Mouse (Mus musculus) heart, embryonic 14.5 days (tissue): Measurements from ENCODE around the gene Camta1. TPM values are rescaled to one million over a fixed set of nuclear protein-coding genes. Genes with fewer than 3 reads are reported as not detected.

Source experiments
- ATAC-seq: fragments of 200-750 bp; cut with Nextera tagmentation; 2 replicates; pipeline ENCODE4 v1.8.0; 2017; ENCODE audit warnings: low read depth, moderate TSS enrichment; ENCODE audit not compliant: insufficient number of reproducible peaks, insufficient read depth, low FRiP score
- H3K27ac ChIP-seq, 2 experiments: fragments of 200-500 bp in 1 of 2; fragments of 300-500 bp in 1 of 2; sonication (generic) in 1 of 2; replicated peaks in 1 of 2; 2 replicates each; pipeline ENCODE4 v1.5.1; 2012 to 2014; ENCODE audit warnings: low read depth in 2 of 2, low read length in 2 of 2, control low read depth in 1 of 2, mild to moderate bottlenecking in 1 of 2, mixed read lengths in 1 of 2; ENCODE audit not compliant: control insufficient read depth in 1 of 2, insufficient read depth in 1 of 2
- H3K27me3 ChIP-seq: fragments of 300-500 bp; sonication (generic); 2 replicates; pipeline ENCODE4 v1.6.1; 2014; ENCODE audit warnings: mild to moderate bottlenecking, low read length, control low read depth; ENCODE audit not compliant: control insufficient read depth, insufficient read depth
- H3K36me3 ChIP-seq: fragments of 300-500 bp; sonication (generic); 2 replicates; pipeline ENCODE4 v1.6.1; 2014; ENCODE audit warnings: mild to moderate bottlenecking, control low read depth, low read length, mixed read lengths; ENCODE audit not compliant: control insufficient read depth, insufficient read depth
- H3K4me1 ChIP-seq, 2 experiments: fragments of 200-500 bp in 1 of 2; fragments of 300-500 bp in 1 of 2; sonication (generic) in 1 of 2; 2 replicates each; pipeline ENCODE4 v1.6.1; 2012 to 2014; ENCODE audit warnings: low read length in 2 of 2, control low read depth in 1 of 2, mixed read lengths in 1 of 2; ENCODE audit not compliant: control insufficient read depth in 2 of 2, insufficient read depth in 2 of 2
- H3K4me2 ChIP-seq: fragments of 300-500 bp; sonication (generic); 2 replicates; pipeline ENCODE4 v1.6.1; 2014; ENCODE audit warnings: mild to moderate bottlenecking, low read length
- H3K4me3 ChIP-seq, 2 experiments: fragments of 200-500 bp in 1 of 2; fragments of 300-500 bp in 1 of 2; sonication (generic) in 1 of 2; 2 replicates each; pipeline ENCODE4 v1.5.1; 2012 to 2014; ENCODE audit warnings: low read length in 2 of 2, mild to moderate bottlenecking in 2 of 2, control low read depth in 1 of 2, low read depth in 1 of 2, moderate library complexity in 1 of 2; ENCODE audit not compliant: control insufficient read depth in 1 of 2, insufficient read depth in 1 of 2
- H3K9ac ChIP-seq: fragments of 300-500 bp; sonication (generic); 2 replicates; pipeline ENCODE4 v1.6.1; 2014; ENCODE audit warnings: mild to moderate bottlenecking, low read length
- H3K9me3 ChIP-seq: fragments of 300-500 bp; sonication (generic); 2 replicates; pipeline ENCODE4 v1.6.1; 2016; ENCODE audit warnings: low read length, control low read depth; ENCODE audit not compliant: control insufficient read depth
- WGBS: fragments of 180-500 bp; shearing (Covaris S2); extraction: QIAGEN DNeasy Blood & Tissue Kit; methylation state at CpG from one replicate; pipeline ENCODE4 v1.1.7; 2014; 5-methylcytosine and 5-hydroxymethylcytosine counted together
- polyA plus RNA-seq: library from polyadenylated mRNA; unstranded; fragments of >200 nt; fragmentation: Nextera tagmentation; extraction: Ambion mirVana; gene quantifications from 2 replicates; pipeline ENCODE4 v1.2.1, GENCODE M21; 2014

Gene Camta1
- polyA plus RNA-seq, 1 experiment from 2014 or later: 150 TPM

DNA sequence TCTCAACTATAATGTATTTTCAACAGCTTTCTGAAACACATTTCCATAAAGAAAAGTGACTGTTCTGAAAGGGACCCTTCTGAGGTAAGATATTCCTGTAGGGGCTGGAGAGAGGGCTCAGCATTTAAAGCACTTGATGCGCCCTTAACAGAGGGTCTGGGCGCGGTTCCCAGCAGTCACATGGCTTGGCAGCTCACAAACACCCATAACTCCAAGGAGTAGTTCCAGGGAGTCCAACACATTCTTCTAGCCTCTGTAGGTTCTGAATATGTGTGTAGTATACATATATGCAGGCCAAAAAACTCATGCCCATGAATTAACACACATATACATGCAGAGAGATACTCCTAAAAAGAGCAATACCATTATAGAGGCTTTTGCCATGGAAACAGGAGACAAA, 333.9 kb downstream of the Camta1 start:
- no peaks in the 10 kb centered on the region for H3K27me3 ChIP-seq
- no peaks in the 10 kb centered on the region for H3K36me3 ChIP-seq
- H3K9me3 ChIP-seq: peaks cover 7% of the 10 kb centered on the region; the same call in 1 of the 2 replicates
- no peak overlapping the region for H3K9ac ChIP-seq
- H3K27ac ChIP-seq: no peak overlapping the region
- ATAC-seq: no peak
- no peak overlapping the region for H3K4me3 ChIP-seq
- H3K4me1 ChIP-seq: no peaks in the 10 kb centered on the region
- 86% methylated on average over 3 of the region's 3 CpGs for WGBS
- H3K4me2 ChIP-seq: no peak overlapping the region

DNA sequence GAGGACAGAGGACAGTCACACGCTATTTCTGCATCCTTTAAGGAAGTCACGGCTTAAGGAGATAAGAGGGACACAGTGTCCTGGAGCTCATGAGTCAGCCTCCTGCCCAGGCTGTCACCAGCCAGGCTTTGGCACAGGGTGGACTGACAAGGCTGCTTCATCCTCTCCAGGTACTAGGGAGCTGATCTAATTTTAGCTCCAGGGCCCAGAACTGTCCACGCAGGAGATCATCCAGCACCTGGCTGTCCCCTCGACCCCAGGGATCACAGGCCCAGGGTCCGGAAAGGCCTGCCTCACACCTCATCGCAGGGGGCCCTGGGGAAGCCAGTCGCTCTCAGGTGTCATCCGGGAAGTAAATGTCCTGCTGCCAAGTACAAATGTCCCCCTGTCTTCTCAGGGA, 341.6 kb downstream of the Camta1 start:
- peak; percentile 18; the same call in 1 of the 2 replicates for ATAC-seq
- WGBS: 6% methylated on average over 8 of the region's 8 CpGs
- H3K4me1 ChIP-seq: peaks cover 14 to 32% of the 10 kb centered on the region in 2 experiments
- no peaks in the 10 kb centered on the region for H3K27me3 ChIP-seq
- no peak overlapping the region for H3K4me2 ChIP-seq
- H3K9me3 ChIP-seq: no peaks in the 10 kb centered on the region
- no peaks in the 10 kb centered on the region for H3K36me3 ChIP-seq
- peak overlapping the region; percentile 12; the same call in 1 of the 2 replicates for H3K9ac ChIP-seq
- peak overlapping the region in 1 of 2 experiments; percentile 9; a peak in 1 of 4 replicates for H3K27ac ChIP-seq
- no peak overlapping the region for H3K4me3 ChIP-seq

DNA sequence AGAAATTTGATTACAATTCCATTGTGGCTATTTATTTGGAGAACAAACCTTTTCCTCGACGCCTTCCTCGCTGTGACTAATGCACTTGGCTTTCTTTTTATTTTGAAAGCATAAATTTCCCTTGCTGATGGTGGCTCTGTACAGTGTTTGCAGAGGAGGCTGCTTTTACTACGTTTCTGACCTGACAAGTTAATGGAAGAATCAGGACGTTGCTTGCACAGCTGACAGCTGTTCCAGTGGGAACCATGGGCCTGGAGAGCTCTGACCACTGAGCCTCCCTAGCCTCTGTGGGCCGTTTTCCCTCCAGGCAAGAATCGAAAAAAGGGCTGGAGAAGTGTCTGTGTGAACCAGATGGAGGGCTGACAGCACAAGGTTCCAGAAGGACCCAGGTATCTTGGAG, 342.7 kb downstream of the Camta1 start:
- no peak overlapping the region for H3K4me2 ChIP-seq
- no peaks in the 10 kb centered on the region for H3K9me3 ChIP-seq
- no peak overlapping the region for H3K4me3 ChIP-seq
- no peak overlapping the region for H3K27ac ChIP-seq
- peaks cover 14 to 32% of the 10 kb centered on the region in 2 experiments for H3K4me1 ChIP-seq
- ATAC-seq: no peak
- H3K9ac ChIP-seq: no peak overlapping the region
- WGBS: 70% methylated on average over 7 of the region's 7 CpGs
- H3K36me3 ChIP-seq: no peaks in the 10 kb centered on the region
- H3K27me3 ChIP-seq: no peaks in the 10 kb centered on the region

DNA sequence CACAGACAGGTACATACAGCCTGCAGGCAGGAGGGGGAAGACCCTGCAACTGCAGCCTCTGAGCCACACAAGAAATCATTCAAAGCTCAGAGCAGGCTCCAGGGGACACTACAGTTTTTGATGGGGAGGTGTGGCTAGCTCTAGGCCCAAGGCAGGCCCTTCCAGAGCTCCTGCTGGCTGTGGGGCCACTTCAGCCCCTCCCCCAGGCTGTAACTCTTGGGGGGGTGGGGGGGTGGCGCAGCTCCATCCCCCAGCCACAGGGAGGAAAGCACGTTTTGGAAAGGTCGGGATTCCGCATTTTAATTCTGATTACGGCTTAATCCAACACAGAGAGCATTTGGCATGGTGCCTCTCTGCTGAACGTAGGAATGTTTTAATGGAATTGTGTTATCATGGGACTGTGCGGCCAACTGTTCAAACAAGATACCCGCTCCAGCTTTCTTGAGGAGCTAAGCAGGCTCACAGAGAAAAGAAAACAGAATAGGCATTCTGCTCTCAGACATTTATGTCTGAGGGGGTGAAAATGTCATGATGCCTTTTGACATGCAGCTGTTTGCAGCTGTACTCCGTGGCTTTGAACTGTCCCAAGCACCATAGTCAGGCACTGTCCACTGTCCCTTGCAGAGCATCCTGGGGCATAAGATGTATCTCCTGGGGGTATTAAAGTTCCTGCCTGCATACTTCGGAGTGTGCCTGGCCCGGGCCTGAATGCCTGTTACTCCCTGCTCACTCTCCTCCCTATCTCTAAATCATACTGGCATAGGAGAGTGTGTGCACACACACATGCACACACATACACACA, 344.5 kb downstream of the Camta1 start:
- Histone ChIP-seq H3K4me2 (no peak overlapping the region), H3K27me3 (no peaks in the 10 kb centered on the region), H3K36me3 (no peaks in the 10 kb centered on the region), H3K9me3 (no peaks in the 10 kb centered on the region), H3K4me3 (no peak overlapping the region), H3K4me1 (peaks cover 14 to 32% of the 10 kb centered on the region in 2 experiments), H3K9ac (no peak overlapping the region), H3K27ac (peak overlapping the region; percentile 61 to 74)
- peak; percentile 78 for ATAC-seq
- WGBS: 15% methylated on average over 11 of the region's 11 CpGs

DNA sequence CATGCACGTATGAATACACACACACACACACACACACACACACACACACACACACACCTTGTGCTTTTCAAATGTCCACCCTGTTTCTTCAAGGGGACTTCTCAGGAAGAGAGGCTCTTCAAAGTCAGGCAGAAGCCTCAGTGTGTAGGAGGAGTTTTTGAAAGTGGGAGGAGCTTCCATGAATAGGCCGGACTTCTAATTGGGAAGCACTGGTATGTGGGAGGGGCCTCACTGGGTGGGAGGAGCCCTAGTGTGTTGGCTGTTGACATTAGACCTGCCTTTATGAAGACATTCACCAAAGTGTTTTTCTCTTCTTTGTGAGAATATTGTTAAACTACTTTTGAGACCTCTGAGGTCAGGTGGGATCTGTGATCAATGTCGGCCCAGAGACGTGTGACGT, 346.4 kb downstream of the Camta1 start:
- Histone ChIP-seq H3K4me2 (no peak overlapping the region), H3K4me1 (peaks cover 10 to 22% of the 10 kb centered on the region in 2 experiments), H3K4me3 (no peak overlapping the region), H3K9ac (no peak overlapping the region), H3K27me3 (no peaks in the 10 kb centered on the region), H3K9me3 (no peaks in the 10 kb centered on the region), H3K27ac (no peak overlapping the region), H3K36me3 (no peaks in the 10 kb centered on the region)
- ATAC-seq: no peak
- WGBS: 83% methylated on average over 5 of the region's 5 CpGs

DNA sequence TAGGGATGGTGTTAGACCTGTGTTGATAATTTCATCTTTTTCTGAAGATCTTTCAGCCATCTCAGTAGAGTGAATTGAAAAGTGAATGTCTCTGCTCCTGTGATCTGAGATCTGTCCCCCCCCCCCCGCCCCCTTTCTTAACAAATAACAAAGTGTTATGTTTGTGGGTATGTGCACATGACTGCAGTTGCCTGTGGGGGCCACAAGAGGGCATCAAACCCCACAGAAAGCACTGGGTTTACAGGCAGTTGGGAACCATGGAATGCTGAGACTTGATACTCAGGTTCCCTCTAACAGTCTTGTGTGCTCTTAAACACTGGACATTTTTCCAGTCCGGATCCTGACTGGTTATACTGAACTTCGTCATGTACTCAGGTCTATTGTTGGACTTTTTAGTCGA, 350.6 kb downstream of the Camta1 start:
- H3K4me2 ChIP-seq: no peak overlapping the region
- no peak overlapping the region for H3K9ac ChIP-seq
- no peaks in the 10 kb centered on the region for H3K4me1 ChIP-seq
- WGBS: 87% methylated on average over 4 of the region's 4 CpGs
- H3K27me3 ChIP-seq: no peaks in the 10 kb centered on the region
- H3K36me3 ChIP-seq: no peaks in the 10 kb centered on the region
- ATAC-seq: no peak
- H3K27ac ChIP-seq: no peak overlapping the region
- no peak overlapping the region for H3K4me3 ChIP-seq
- H3K9me3 ChIP-seq: no peaks in the 10 kb centered on the region

DNA sequence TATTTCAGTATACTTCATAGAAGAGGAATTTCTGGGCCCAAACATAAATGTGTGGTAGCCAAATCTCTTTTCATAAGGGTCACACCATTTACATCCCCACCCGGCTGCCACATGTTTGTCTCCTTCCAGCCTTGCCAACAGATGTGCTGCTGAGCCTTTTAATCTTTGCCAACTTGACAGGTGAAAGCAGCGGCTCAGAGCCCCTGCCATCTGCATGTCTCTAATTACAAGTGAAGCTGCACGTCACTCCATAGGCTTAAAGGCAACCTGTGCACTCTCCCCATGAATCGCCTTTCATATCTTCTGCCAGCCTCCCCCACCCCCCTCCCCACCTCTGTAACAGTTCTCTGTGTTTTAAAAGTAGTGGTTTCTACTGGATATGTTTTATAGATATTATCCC, 351.3 kb downstream of the Camta1 start:
- no peaks in the 10 kb centered on the region for H3K36me3 ChIP-seq
- H3K4me2 ChIP-seq: no peak overlapping the region
- no peak overlapping the region for H3K9ac ChIP-seq
- H3K4me1 ChIP-seq: no peaks in the 10 kb centered on the region
- no peak for ATAC-seq
- no peaks in the 10 kb centered on the region for H3K27me3 ChIP-seq
- WGBS: 62% methylated on average over 4 of the region's 4 CpGs
- H3K4me3 ChIP-seq: no peak overlapping the region
- no peaks in the 10 kb centered on the region for H3K9me3 ChIP-seq
- no peak overlapping the region for H3K27ac ChIP-seq

DNA sequence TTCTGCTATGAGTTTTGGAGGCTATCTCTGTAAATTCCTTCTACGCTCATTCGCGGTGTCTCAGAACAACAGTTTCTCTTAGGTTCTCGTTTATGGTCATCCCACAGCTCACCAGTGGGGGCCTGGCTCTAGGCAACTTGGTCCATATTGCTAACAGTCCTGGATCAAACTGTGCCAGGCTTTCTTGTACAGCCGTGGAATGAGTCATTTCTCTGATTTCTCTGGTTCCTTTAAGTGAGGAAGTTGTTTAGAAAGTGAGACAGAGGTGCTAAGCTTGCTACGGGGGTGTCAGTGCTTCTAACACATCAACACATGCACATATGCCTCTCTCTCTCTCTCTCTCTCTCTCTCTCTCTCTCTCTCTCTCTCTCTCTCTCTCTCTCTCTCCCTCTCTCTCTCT, 355.0 kb downstream of the Camta1 start:
- H3K27ac ChIP-seq: no peak overlapping the region
- no peaks in the 10 kb centered on the region for H3K27me3 ChIP-seq
- no peak overlapping the region for H3K4me3 ChIP-seq
- ATAC-seq: no peak
- H3K9me3 ChIP-seq: no peaks in the 10 kb centered on the region
- H3K4me2 ChIP-seq: no peak overlapping the region
- H3K9ac ChIP-seq: no peak overlapping the region
- no peaks in the 10 kb centered on the region for H3K36me3 ChIP-seq
- no peaks in the 10 kb centered on the region for H3K4me1 ChIP-seq
- 68% methylated on average over 6 of the region's 6 CpGs for WGBS
